Mouse (Mus musculus) heart, embryonic 16.5 days (tissue): ENCODE results near the gene Men1. TPM values are rescaled to one million over a fixed set of nuclear protein-coding genes. Genes with fewer than 3 reads are reported as not detected.

Experiments used
- ATAC-seq: fragments of 200-750 bp; cut with Nextera tagmentation; replicated peaks from 2 replicates; pipeline ENCODE4 v1.8.0; 2017; ENCODE audit warnings: moderate number of reproducible peaks; ENCODE audit not compliant: insufficient read depth, low FRiP score; ENCODE audit errors: extremely low read depth
- H3K27ac ChIP-seq: fragments of 300-500 bp; sonication (generic); 2 replicates; pipeline ENCODE4 v1.5.1; 2014; ENCODE audit warnings: mild to moderate bottlenecking, low read length, control low read depth, moderate library complexity
- H3K27me3 ChIP-seq: fragments of 300-500 bp; sonication (generic); 2 replicates; pipeline ENCODE4 v1.6.1; 2014; ENCODE audit warnings: low read length, mixed read lengths; ENCODE audit not compliant: control insufficient read depth, insufficient read depth
- H3K36me3 ChIP-seq: fragments of 300-500 bp; sonication (generic); 2 replicates; pipeline ENCODE4 v1.6.1; 2014; ENCODE audit not compliant: control insufficient read depth, insufficient read depth
- H3K4me1 ChIP-seq: fragments of 300-500 bp; sonication (generic); 2 replicates; pipeline ENCODE4 v1.6.1; 2014; ENCODE audit warnings: low read length, mixed read lengths; ENCODE audit not compliant: control insufficient read depth, insufficient read depth
- H3K4me2 ChIP-seq: fragments of 300-500 bp; sonication (generic); 2 replicates; pipeline ENCODE4 v1.6.1; 2014; ENCODE audit warnings: low read depth, mild to moderate bottlenecking, control low read depth, low read length
- H3K4me3 ChIP-seq: fragments of 300-500 bp; sonication (generic); 2 replicates; pipeline ENCODE4 v1.5.1; 2014; ENCODE audit warnings: mild to moderate bottlenecking, control low read depth, low read length
- H3K9ac ChIP-seq: fragments of 300-500 bp; sonication (generic); 2 replicates; pipeline ENCODE4 v1.6.1; 2014; ENCODE audit warnings: low read length, control low read depth
- H3K9me3 ChIP-seq: fragments of 300-500 bp; sonication (generic); replicated peaks from 2 replicates; pipeline ENCODE4 v1.6.1; 2016; ENCODE audit warnings: low read length; ENCODE audit not compliant: control insufficient read depth
- WGBS: fragments of 180-500 bp; shearing (Covaris S2); extraction: QIAGEN DNeasy Blood & Tissue Kit; methylation state at CpG from one replicate; pipeline ENCODE4 v1.1.7; 2014; 5-methylcytosine and 5-hydroxymethylcytosine counted together
- polyA plus RNA-seq: library from polyadenylated mRNA; unstranded; fragments of >200 nt; fragmentation: Nextera tagmentation; extraction: Ambion mirVana; gene quantifications from 2 replicates; pipeline ENCODE4 v1.2.1, GENCODE M21; 2015

Gene Men1
- polyA plus RNA-seq, 1 experiment from 2014 or later, result 45.8 TPM

- no peak for ATAC-seq
- 88% methylated on average over 5 of the region's 5 CpGs for WGBS
- no peaks in the 10 kb centered on the region for H3K27me3 ChIP-seq
- peaks cover 15% of the 10 kb centered on the region for H3K36me3 ChIP-seq
- no peak overlapping the region for H3K4me3 ChIP-seq
- H3K4me1 ChIP-seq, result peaks cover 13% of the 10 kb centered on the region
- no peak overlapping the region for H3K4me2 ChIP-seq
- H3K27ac ChIP-seq, result no peak overlapping the region; the same call in 1 of the 2 replicates
- no peaks in the 10 kb centered on the region for H3K9me3 ChIP-seq
- H3K9ac ChIP-seq, result no peak overlapping the region
Measured at GRCm38 (mm10) chr19:6302114-6302513, 32.7 kb upstream of the Men1 start.

GRCm38 (mm10) chr19:6302522-6302921 lies 32.3 kb upstream of the Men1 start:
- Histone ChIP-seq H3K4me1 (peaks cover 14% of the 10 kb centered on the region), H3K9me3 (no peaks in the 10 kb centered on the region), H3K9ac (no peak overlapping the region), H3K27me3 (no peaks in the 10 kb centered on the region), H3K4me3 (no peak overlapping the region), H3K36me3 (peaks cover 12% of the 10 kb centered on the region), H3K27ac (no peak overlapping the region; the same call in none of the 2 replicates), H3K4me2 (no peak overlapping the region)
- WGBS, result 37% methylated on average over 4 of the region's 4 CpGs
- no peak for ATAC-seq

GRCm38 (mm10) chr19:6303831-6304230 lies 30.9 kb upstream of the Men1 start:
- H3K36me3 ChIP-seq, result peaks cover under 1% of the 10 kb centered on the region; the same call in 1 of the 2 replicates
- H3K9me3 ChIP-seq, result no peaks in the 10 kb centered on the region
- H3K4me3 ChIP-seq, result no peak overlapping the region
- 56% methylated on average over 6 of the region's 6 CpGs for WGBS
- no peak overlapping the region for H3K9ac ChIP-seq
- no peaks in the 10 kb centered on the region for H3K27me3 ChIP-seq
- H3K27ac ChIP-seq, result no peak overlapping the region
- no peak for ATAC-seq
- H3K4me2 ChIP-seq, result no peak overlapping the region
- H3K4me1 ChIP-seq, result peaks cover 14% of the 10 kb centered on the region

- WGBS, result 26% methylated on average over 5 of the region's 5 CpGs
- H3K4me3 ChIP-seq, result no peak overlapping the region
- H3K27ac ChIP-seq, result no peak overlapping the region
- H3K4me2 ChIP-seq, result no peak overlapping the region
- no peaks in the 10 kb centered on the region for H3K27me3 ChIP-seq
- ATAC-seq, result peak; percentile 61; the same call in 1 of the 2 replicates
- no peaks in the 10 kb centered on the region for H3K9me3 ChIP-seq
- no peak overlapping the region for H3K9ac ChIP-seq
- H3K4me1 ChIP-seq, result peaks cover 14% of the 10 kb centered on the region
- no peaks in the 10 kb centered on the region for H3K36me3 ChIP-seq
Measured at GRCm38 (mm10) chr19:6304787-6305516, 29.8 kb upstream of the Men1 start.

- Histone ChIP-seq H3K36me3 (peaks cover 3% of the 10 kb centered on the region), H3K9me3 (no peaks in the 10 kb centered on the region), H3K9ac (peak overlapping the region; percentile 83), H3K4me1 (peaks cover 14% of the 10 kb centered on the region), H3K27me3 (no peaks in the 10 kb centered on the region), H3K27ac (no peak overlapping the region), H3K4me2 (peak overlapping the region; percentile 74), H3K4me3 (peak overlapping the region; percentile 72)
- no peak for ATAC-seq
- WGBS, result 59% methylated on average over 8 of the region's 8 CpGs
Measured at GRCm38 (mm10) chr19:6305517-6306115, 29.2 kb upstream of the Men1 start.

GRCm38 (mm10) chr19:6306137-6306551 lies 28.6 kb upstream of the Men1 start, which contains the start of gene Cdc42bpg:
Gene Cdc42bpg, plus strand, starts transcription at chr19:6306456.
- Histone ChIP-seq H3K27me3 (no peaks in the 10 kb centered on the region), H3K27ac (peak within 1 kb of the TSS; percentile 63), H3K4me2 (peak within 1 kb of the TSS; percentile 74), H3K4me1 (peaks cover 14% of the 10 kb centered on the region), H3K36me3 (peaks cover 9% of the 10 kb centered on the region), H3K9me3 (no peaks in the 10 kb centered on the region), H3K4me3 (peak within 1 kb of the TSS; percentile 72), H3K9ac (peak within 1 kb of the TSS; percentile 83)
- WGBS, result under 1% methylated on average over 37 of the region's 38 CpGs
- peak; percentile 77 for ATAC-seq

GRCm38 (mm10) chr19:6306586-6306985 lies 28.2 kb upstream of the Men1 start:
- peak overlapping the region; percentile 72 for H3K4me3 ChIP-seq
- peak overlapping the region; percentile 74 for H3K4me2 ChIP-seq
- peaks cover 14% of the 10 kb centered on the region for H3K4me1 ChIP-seq
- under 1% methylated on average over 34 of the region's 34 CpGs for WGBS
- H3K27me3 ChIP-seq, result no peaks in the 10 kb centered on the region
- H3K9me3 ChIP-seq, result no peaks in the 10 kb centered on the region
- peaks cover 11% of the 10 kb centered on the region for H3K36me3 ChIP-seq
- peak overlapping the region; percentile 83 for H3K9ac ChIP-seq
- peak; percentile 33 for ATAC-seq
- peak overlapping the region; percentile 63 for H3K27ac ChIP-seq

- H3K4me2 ChIP-seq, result no peak overlapping the region
- WGBS, result 78% methylated on average over 9 of the region's 9 CpGs
- no peak for ATAC-seq
- H3K4me3 ChIP-seq, result no peak overlapping the region
- no peak overlapping the region for H3K9ac ChIP-seq
- peaks cover 14% of the 10 kb centered on the region for H3K4me1 ChIP-seq
- H3K36me3 ChIP-seq, result peaks cover 11% of the 10 kb centered on the region
- H3K27ac ChIP-seq, result no peak overlapping the region
- no peaks in the 10 kb centered on the region for H3K9me3 ChIP-seq
- H3K27me3 ChIP-seq, result no peaks in the 10 kb centered on the region
Measured at GRCm38 (mm10) chr19:6307733-6308531, 26.8 kb upstream of the Men1 start.
